Mouse (Mus musculus) mammary gland, adult 2 months (tissue): Measurements from ENCODE around the gene Fastkd1. TPM values are rescaled to one million over a fixed set of nuclear protein-coding genes. Genes with fewer than 3 reads are reported as not detected.

ENCODE experiments used
- polyA plus RNA-seq: library from polyadenylated mRNA; depleted of rRNA; stranded (reverse); fragments of >200 nt; gene quantifications from 2 replicates; pipeline ENCODE4 v1.2.3, GENCODE M21; 2012; ENCODE audit warnings: low replicate concordance; rRNA removed

The Fastkd1 gene
- 3.6 and 6.7 TPM in 2 replicates for polyA plus RNA-seq

DNA sequence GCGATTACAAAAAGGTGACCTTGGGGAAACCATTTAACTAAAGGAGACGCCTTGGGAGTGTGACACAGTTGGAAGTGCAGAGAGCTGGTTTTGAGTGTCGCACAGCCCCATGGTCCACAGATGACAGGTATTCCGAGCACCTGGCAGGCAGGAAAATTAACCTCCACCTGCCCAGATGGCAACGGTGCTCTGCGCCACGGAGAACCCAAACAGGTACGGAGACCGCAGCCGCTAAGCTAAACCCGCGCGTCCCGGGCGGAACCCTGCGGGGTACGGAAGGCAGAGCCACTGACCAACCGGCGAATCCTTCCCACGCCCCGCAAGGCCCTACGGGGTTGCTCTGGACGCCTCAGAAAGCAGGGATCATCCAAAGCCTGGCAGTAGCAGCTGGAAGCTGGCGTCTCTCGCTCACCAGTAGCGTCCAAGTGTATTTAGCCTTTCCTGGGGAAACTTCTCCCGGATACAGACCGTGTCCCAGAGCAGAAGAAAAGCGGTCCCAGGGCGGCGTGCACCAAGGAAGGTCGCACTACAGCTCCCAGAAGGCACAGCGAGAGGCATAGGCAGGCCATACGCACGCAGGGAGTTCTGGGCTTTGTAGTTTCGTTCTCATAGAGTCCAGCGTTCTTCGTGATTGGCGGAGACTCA lies at the start of gene Fastkd1:
Gene Fastkd1 (minus strand): TSS at position 536 of the 645 bp plus-strand sequence.

DNA sequence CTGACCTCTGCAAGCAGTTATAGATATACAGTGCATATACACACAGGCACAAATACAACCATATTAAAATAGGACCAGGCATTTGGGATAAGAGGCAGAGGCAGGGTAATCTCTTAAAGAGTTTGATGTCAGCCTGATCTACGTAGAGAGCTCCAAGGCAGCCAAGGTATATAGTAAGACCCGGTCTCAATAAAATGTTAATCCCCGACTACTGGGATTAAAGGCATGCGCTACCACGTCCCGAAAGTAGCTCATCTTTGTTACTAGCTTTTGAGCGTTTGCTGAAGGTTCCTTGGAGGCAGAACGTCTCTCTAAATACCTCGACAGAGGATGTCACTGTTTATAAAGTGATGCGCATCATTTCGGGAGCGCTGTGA lies 8.9 kb upstream of the Fastkd1 start, which contains the start of gene Ppig:
Gene Ppig (plus strand): TSS at position 273 of the 377 bp plus-strand sequence.

DNA sequence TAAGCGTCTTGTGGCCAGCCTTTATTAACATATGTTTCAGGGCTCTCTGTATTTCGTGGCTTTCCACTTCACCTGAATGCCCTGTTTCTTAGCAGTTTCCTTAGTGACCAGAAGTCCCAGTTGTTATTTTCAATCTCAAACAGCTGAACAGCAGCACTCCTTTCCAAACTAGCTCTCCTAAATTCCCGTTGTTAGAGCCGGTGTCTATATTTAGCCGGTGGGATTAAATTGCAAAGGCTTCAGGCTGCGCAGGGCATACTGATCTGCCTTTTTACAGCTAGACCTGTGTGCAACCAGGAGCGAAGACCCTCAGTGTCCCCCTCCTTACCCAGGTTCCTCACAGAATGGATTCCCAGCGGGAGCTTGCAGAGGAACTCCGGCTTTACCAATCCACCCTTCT lies 43.5 kb downstream of the Fastkd1 start, which contains the start of gene Klhl41:
Gene Klhl41 (plus strand): TSS at position 268 of the 400 bp plus-strand sequence.

DNA sequence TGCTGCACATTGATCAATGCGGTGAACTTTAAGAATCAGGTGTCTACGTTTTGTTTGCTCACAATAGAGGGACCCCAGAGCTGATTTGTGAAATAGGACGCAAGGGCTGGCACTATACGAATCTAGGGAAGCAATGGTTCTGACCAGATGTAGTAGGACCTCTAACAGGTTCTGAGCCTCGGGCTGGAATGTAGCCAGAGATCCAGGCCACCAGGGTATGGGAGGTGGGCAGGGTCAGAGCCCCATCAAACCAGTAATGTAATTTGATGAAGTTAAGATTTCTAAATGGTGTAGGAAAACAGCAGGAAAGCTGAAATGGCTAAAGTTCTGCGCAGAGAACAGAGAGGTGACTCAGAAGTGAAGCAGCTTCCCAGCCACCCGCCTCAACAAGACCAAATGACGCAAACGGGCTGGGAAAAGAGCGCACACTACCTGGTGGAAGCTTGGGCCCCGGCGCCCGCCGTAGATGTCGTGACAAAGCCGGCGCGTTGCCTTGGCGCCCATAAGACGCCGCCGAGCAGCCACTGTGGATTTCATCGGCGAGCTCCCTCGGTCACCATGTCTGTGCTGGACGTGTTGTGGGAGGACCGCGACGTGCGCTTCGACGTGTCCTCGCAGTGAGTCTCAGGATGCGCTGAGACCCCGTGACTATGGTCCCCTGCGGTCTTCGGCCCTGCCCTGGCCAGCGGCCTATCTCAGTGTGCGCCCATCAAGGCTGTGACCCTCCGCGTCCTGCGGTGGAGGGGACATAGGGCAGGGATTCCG lies 66.4 kb downstream of the Fastkd1 start, which contains the start of gene Bbs5:
Gene Bbs5 (plus strand): TSS at position 446 of the 765 bp plus-strand sequence.

Other genes with a start within 250 kb of the Fastkd1 start
- 0.04 TPM in 2 replicates for gene Lrp2, start 127.5 kb downstream of the Fastkd1 start, polyA plus RNA-seq
- 0.37 and 1.1 TPM in 2 replicates for gene Bbs5, start 66.3 kb downstream of the Fastkd1 start, polyA plus RNA-seq
- 34.3 TPM in 1 of 2 replicates, not detected in the other for gene Klhl41, start 43.4 kb downstream of the Fastkd1 start, polyA plus RNA-seq
- 0.63 and 2.2 TPM in 2 replicates for gene Ppig, start 9.0 kb upstream of the Fastkd1 start, polyA plus RNA-seq
- 0.06 and 0.36 TPM in 2 replicates for gene Ccdc173, start 76.1 kb upstream of the Fastkd1 start, polyA plus RNA-seq
- 22.3 and 116 TPM in 2 replicates for gene Phospho2, start 76.1 kb upstream of the Fastkd1 start, polyA plus RNA-seq
- 0.48 and 3.5 TPM in 2 replicates for gene Klhl23, start 108.4 kb upstream of the Fastkd1 start, polyA plus RNA-seq
- 0.98 and 3.9 TPM in 2 replicates for gene Ssb, start 148.0 kb upstream of the Fastkd1 start, polyA plus RNA-seq
- gene Mettl5, start 172.1 kb upstream of the Fastkd1 start, polyA plus RNA-seq = 3.2 and 5.9 TPM in 2 replicates
- gene Ubr3, start 183.7 kb upstream of the Fastkd1 start, polyA plus RNA-seq = 10.3 and 22.7 TPM in 2 replicates